Mouse (Mus musculus): ENCODE measurements at regions not wholly inside any gene's neighbourhood (a gene's known extent, or its start where the extent isn't known, plus 50 kb on each side); places are given as distances from the start of the nearest gene placed in this dataset.
A peak's percentile ranks its signal among the peaks of the same experiment; 100 is the strongest.

GRCm38 (mm10) chrX:117559063-117559462 is 544.5 kb downstream of the H2afb1 start:
- peak in 1 of 2 experiments; percentile 12 for DNase-seq (ENCODE audit: low spot score in 2 of 2)
